Mouse (Mus musculus) testis, adult 2 months (tissue): Measurements from ENCODE around the gene Lrch3. TPM values are rescaled to one million over a fixed set of nuclear protein-coding genes. Genes with fewer than 3 reads are reported as not detected.

Experiments
- H3K27ac ChIP-seq: fragments of 200-500 bp; 2 replicates; pipeline ENCODE4 v1.5.1; 2012; ENCODE audit warnings: low read depth, low read length; ENCODE audit not compliant: control insufficient read depth, insufficient read depth
- H3K27me3 ChIP-seq: fragments of 200-500 bp; 2 replicates; pipeline ENCODE4 v1.6.1; 2012; ENCODE audit warnings: mild to moderate bottlenecking, low read length, moderate library complexity; ENCODE audit not compliant: control insufficient read depth, insufficient read depth
- H3K36me3 ChIP-seq: fragments of 200-500 bp; 2 replicates; pipeline ENCODE4 v1.6.1; 2012; ENCODE audit warnings: mild to moderate bottlenecking, low read length; ENCODE audit not compliant: control insufficient read depth, insufficient read depth
- H3K4me1 ChIP-seq: fragments of 200-500 bp; 2 replicates; pipeline ENCODE4 v1.6.1; 2012; ENCODE audit warnings: low read length; ENCODE audit not compliant: control insufficient read depth, insufficient read depth
- H3K4me3 ChIP-seq: fragments of 200-500 bp; 2 replicates; pipeline ENCODE4 v1.5.1; 2012; ENCODE audit warnings: low read depth, mild to moderate bottlenecking, low read length, moderate library complexity, mixed read lengths; ENCODE audit not compliant: control insufficient read depth
- CTCF ChIP-seq: fragments of 200-500 bp; IDR thresholded peaks from 2 replicates; pipeline ENCODE4 v1.5.1; 2012; ENCODE audit warnings: low read depth, mild to moderate bottlenecking, inconsistent platforms, low read length, moderate library complexity; ENCODE audit not compliant: control insufficient read depth, insufficient read depth, insufficient replicate concordance
- POLR2A ChIP-seq: fragments of 200-500 bp; IDR thresholded peaks from 2 replicates; pipeline ENCODE4 v1.6.1; 2012; ENCODE audit warnings: low read depth, mild to moderate bottlenecking, inconsistent platforms, low read length, moderate library complexity; ENCODE audit not compliant: control insufficient read depth
- polyA plus RNA-seq: library from polyadenylated mRNA; depleted of rRNA; stranded (reverse); fragments of >200 nt; gene quantifications from 2 replicates; pipeline ENCODE4 v1.2.3, GENCODE M21; 2012

The Lrch3 gene
- polyA plus RNA-seq, 1 experiment, result 15.4 TPM

- no peaks in the 10 kb centered on the region for H3K27me3 ChIP-seq
- no peak for TF ChIP-seq POLR2A
- no peak for TF ChIP-seq CTCF
- peaks cover 2% of the 10 kb centered on the region; the same call in 1 of the 2 replicates for H3K36me3 ChIP-seq
- H3K4me3 ChIP-seq, result peak overlapping the region; percentile 19; the same call in 1 of the 2 replicates
- H3K4me1 ChIP-seq, result peaks cover 5% of the 10 kb centered on the region
- no peak overlapping the region for H3K27ac ChIP-seq
These were observed 38.1 kb upstream of the Lrch3 start for GRCm38 (mm10) chr16:32875847-32876246.

GRCm38 (mm10) chr16:32876831-32877230, 37.1 kb upstream of the Lrch3 start:
- Histone ChIP-seq H3K36me3 (peaks cover 2% of the 10 kb centered on the region; the same call in 1 of the 2 replicates), H3K4me1 (peaks cover 5% of the 10 kb centered on the region), H3K27ac (no peak overlapping the region), H3K4me3 (peak overlapping the region; percentile 30), H3K27me3 (no peaks in the 10 kb centered on the region)
- TF ChIP-seq POLR2A (no peak), CTCF (no peak)

GRCm38 (mm10) chr16:32877343-32878156, 36.4 kb upstream of the Lrch3 start, which contains the start of the genes Fyttd1 and Rubcn:
Gene Fyttd1, plus strand, starts transcription at chr16:32877500.
Gene Rubcn, minus strand, starts transcription at chr16:32877766.
- Histone ChIP-seq H3K27ac (peak within 1 kb of the TSS; percentile 96), H3K4me1 (peaks cover 5% of the 10 kb centered on the region), H3K27me3 (no peaks in the 10 kb centered on the region), H3K4me3 (peak within 1 kb of the TSS; percentile 96), H3K36me3 (peaks cover 2% of the 10 kb centered on the region; the same call in 1 of the 2 replicates)
- TF ChIP-seq POLR2A, result peak; percentile 99
- TF ChIP-seq CTCF, result no peak; the same call in 1 of the 2 replicates

- Histone ChIP-seq H3K27me3 (no peaks in the 10 kb centered on the region), H3K4me1 (peaks cover 5% of the 10 kb centered on the region), H3K36me3 (peaks cover 2% of the 10 kb centered on the region; the same call in 1 of the 2 replicates), H3K4me3 (peak overlapping the region; percentile 96), H3K27ac (peak overlapping the region; percentile 91)
- TF ChIP-seq CTCF, result no peak
- TF ChIP-seq POLR2A, result no peak
These were observed 35.7 kb upstream of the Lrch3 start for GRCm38 (mm10) chr16:32878157-32878598.

GRCm38 (mm10) chr16:32878972-32879926, 34.7 kb upstream of the Lrch3 start:
- peak overlapping the region; percentile 22; the same call in 1 of the 2 replicates for H3K27ac ChIP-seq
- H3K27me3 ChIP-seq, result no peaks in the 10 kb centered on the region
- H3K4me1 ChIP-seq, result peaks cover 5% of the 10 kb centered on the region
- peak overlapping the region; percentile 69 for H3K4me3 ChIP-seq
- H3K36me3 ChIP-seq, result peaks cover 2% of the 10 kb centered on the region
- TF ChIP-seq CTCF (no peak), POLR2A (no peak)

GRCm38 (mm10) chr16:32881538-32881937, 32.4 kb upstream of the Lrch3 start:
- peaks cover 5% of the 10 kb centered on the region for H3K4me1 ChIP-seq
- TF ChIP-seq CTCF, result no peak
- TF ChIP-seq POLR2A, result no peak
- peaks cover 2% of the 10 kb centered on the region for H3K36me3 ChIP-seq
- no peak overlapping the region for H3K27ac ChIP-seq
- no peak overlapping the region for H3K4me3 ChIP-seq
- H3K27me3 ChIP-seq, result no peaks in the 10 kb centered on the region
